Mouse (Mus musculus) CD4-positive helper T cell, adult 2 months (primary cell): Measurements from ENCODE around the gene Ethe1.
A peak's percentile ranks its signal among the peaks of the same experiment; 100 is the strongest.

Experiments used
- DNase-seq: peaks from one replicate; pipeline ENCODE4 v3.0.0-alpha.2; 2012; ENCODE audit warnings: low read depth, missing footprints, low spot score

Gene Ethe1

DNA sequence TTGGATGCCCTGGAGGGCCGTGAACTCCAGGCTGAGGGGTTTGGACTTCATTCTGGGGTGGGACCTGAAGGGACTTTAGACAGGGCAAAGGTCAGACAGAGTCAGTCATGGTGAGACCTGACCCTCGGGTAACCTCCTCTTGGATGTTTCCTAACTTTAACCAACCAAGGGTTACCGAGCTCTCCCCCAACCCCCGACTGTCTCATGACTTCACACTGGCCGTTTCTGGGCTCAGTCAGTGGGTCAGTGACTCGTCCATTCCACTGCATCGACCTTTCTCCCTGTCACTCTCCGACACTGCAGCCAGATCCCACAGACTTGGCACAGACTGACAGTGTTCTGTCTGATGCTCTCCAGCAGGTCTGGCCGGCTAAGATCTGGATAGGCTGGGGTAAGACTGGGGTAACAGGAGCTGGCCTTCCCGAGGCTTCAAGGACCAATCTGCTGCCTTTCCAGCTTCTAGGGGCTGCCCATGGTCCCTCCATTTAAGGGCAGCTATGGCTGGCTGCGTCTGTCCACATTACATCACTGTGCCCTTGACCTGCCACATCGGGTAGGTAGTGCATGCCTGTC, 13.0 kb upstream of the Ethe1 start:
- no peak for DNase-seq

DNA sequence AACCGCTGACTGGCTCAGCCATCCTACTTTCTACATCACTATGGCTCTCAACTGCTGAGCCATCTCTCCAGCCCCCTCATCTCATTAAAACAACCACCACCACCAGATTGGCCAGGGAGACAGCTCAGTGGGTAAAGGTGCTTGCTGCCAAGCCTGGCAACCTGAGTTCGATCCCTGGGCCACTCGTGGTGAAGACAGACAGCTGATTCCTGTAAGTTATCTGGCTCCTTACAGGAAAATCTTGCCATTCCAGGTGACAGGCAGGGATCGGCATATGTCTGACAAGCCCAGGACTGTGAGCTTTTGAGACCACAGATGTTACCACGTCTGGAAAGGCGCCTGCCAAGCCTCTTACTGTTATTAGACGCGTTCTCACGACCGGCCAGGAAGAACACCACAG, 9.5 kb upstream of the Ethe1 start:
- DNase-seq: no peak

DNA sequence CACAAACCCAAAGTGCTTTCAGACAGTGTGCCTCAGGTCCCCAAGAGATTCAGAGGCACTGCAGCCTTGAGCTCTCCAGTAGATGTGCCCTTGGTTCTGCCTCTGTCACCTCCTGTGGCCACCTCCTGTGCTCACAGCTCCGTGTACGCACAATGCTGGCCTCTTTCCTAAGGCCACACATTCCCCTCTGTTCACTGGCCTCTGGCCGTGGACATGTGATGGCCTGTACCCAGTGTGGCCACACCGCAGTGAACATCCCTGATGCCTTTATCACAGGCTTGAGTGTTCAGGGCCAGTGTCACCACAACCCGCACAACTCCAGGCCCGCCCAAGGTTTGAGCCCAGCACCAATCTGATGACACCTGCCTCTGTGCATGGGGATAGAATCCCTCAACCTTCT, 2.5 kb upstream of the Ethe1 start:
- DNase-seq: no peak

DNA sequence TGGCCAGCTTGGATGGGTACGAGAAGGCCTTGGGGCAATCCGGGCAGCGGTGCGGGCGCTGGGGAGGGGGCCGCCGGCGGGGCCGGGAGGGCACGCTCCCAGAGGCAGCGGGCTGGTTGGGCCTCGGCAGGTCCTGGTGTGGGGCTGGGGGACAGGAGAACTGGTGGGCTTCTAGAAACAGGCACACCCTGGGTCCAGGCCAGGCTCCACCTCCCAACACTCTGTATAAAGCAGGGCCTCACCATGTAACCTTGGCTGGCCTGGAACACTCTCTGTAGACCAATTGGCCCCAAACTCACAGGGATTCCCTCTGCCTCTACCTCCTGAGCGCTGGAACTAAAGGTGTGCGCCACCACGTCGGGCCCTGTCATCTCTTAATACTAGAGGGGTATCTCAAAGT, 1.3 kb upstream of the Ethe1 start:
- DNase-seq: no peak

DNA sequence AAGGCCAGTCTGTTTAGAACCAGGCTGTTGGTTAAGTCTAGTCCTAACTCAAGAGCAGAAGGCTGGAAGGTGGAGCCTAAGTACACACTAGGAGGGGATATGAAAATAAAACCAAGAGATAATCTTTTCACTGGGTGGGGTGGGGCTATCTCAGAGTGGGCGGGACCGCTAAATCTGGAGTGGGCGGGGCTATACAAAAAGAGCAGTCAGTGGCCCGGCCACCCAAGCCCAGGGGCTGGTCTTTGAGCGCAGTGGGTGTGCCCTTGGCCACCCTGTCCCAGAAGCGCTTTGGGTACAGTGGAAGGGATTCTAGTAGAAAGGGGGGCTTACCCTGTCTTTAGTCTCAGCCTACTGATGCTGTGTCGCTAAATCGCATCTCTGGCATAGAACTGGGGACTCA, 515 bp upstream of the Ethe1 start:
- DNase-seq: no peak

DNA sequence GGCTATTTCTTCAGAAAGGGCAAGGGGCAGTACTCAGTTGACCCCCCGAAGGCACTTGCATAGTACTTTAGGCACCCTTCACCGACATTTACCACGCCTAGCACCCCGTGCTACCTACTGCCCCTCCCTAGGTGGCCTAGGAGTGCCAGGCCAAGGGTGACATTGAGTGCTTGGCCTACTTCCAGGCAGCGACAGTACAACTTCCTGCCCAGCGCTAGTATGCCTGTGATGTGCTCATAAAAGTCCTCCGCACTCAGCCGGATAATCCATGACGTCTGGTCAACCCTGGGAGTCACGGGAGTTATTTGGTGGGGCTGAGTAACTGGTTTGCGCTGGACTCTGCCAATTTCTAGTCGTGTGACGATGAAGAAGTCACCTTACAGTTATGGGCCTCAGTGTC, 993 bp downstream of the Ethe1 start:
- no peak for DNase-seq

DNA sequence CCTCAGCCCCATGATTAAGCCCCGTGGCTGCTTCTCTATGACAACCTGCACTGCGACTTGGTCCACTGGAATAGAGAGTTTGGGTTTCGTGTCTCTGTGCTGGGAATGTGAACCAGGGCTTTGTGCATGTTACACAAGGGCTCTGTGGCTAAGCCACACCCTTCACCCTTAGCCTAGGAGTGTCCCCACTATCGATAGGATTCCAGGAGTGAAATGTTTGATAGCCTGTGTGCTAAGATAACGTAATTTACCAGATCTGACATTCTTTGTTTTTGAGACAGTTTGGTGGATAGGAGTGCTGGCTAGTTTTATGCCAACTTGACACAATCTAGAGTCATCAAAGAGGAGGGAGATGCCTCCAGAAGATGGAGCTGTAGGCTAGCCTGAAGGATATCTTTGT, 4.4 kb downstream of the Ethe1 start:
- DNase-seq: no peak

DNA sequence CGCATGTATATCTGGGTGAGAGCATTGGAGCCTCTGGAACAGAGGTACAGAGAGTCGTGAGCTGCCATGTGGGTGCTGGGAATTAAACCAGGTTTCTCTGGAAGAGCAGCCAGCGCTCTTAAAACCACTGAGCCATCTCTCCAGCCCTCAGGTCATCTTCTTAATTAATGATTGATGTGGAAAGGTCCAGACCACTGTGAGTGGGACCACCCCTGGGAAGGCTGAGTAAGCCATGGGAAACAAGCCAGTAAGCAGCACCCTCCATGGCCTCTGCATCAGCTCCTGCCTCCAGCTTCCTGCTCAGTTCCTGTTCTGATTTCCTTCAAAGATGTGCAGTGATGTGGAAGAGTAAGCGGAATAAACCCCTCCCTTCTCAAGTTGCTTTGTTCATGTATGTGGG, 4.8 kb downstream of the Ethe1 start:
- DNase-seq: no peak

DNA sequence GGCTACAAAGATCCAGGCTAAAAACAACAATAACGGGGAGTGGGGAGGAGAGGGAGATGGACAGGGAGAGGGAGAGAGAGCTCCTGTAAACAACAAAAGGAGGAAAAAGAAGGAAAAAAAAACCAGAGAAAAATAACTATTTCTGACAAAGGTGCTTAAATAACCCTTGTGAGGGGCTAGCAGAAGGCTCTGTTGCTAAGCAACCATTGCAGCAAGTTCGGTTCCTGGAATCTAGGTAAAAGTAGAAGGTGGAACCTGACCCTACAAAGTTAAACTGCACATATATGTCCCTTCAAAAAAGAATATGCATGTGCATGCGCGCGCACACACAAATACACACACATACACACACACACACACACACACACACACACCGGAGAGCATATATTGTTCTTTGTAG, 5.4 kb downstream of the Ethe1 start:
- DNase-seq: no peak

DNA sequence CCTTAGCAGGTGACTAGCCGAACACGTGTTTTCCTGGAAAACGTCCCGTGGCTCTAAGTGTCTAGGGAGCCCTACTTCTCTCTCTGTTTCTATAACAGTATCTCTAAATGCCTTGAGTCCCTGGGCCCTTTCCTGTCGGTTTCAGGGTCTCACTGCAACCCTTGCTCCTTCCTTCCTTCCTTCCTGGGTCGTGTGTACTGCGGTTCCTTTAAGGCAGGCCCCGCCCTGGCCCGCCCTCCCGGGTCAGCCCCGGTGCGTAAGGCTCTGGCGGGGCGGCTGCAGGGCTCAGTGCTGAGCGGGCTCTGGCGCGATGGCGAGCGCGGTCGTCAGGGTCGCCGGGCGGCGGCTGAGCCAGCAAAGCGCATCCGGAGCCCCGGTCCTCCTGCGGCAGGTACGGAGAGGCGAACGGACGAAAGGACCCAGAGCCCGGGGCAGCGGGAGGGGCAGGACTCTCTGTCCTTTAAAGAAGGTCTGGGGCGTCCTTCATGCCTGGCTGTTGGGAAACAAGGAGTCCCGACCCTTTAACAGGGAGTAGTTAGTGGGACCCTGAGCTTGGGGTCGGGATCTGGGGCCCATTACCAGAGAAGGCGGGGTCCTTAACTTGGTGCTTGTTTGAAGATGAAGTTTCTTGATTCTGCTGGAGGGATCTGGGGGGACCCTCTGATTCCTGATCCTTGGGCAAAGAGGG, 6.4 kb downstream of the Ethe1 start:
- DNase-seq: peak; percentile 82

DNA sequence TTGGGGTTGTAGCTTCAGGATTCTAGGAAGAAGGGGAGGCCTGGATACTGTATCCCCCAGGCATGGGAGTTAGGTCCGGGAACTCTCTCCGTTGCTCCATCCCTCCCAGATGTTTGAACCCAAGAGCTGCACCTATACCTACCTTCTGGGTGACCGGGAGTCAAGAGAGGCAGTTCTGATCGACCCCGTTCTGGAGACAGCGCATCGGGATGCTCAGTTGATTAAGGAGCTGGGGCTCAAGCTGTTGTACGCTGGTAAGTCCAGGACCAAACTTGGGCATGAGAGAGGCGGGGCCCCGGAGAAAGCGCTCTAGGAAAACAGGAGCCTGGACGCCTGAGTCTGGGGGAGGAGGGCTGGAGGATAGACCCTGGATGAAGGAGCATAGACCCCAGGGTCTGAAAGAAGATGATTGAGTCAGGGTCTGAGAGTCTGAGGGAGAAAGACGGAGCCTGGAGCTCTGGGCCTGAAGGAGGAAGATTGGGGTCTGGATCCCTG, 7.0 kb downstream of the Ethe1 start:
- DNase-seq: no peak

DNA sequence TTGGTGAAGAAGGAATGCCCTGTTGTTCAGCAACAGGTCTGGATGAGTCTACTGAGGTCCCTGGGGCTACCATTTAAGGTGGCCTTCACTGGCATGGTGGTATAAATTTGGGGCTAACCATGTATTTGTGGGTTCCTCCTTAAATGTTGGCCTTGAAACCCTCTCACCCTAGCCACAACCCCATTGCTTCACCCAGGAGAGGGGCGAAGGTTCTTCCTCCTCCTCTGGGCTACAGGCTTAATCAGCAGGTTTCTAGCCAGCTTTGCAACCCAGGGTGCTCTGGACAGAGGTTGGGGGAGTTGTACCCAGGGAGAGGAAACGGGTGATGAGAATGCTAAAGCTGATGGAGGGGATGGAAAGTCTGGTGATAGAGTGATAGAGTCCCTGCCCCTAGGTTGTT, 8.1 kb downstream of the Ethe1 start:
- no peak for DNase-seq

DNA sequence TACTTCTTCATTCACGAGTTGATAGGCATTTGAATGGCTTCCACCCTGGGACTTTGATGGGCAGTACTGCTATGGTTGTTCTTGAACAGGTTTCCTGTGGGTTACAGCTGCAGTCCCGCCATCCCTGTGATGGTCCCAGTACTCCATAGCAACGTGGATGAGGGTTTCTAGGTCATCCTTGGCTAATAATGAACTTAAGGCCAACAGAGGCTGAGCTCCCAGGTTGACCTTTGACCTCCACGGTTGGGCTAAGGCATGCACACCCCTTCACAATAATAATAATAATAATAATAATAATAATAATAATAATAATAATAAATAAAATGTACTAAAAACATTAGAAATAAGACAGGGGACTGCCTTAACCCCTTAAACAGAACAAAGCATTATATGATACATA, 10.8 kb downstream of the Ethe1 start:
- DNase-seq: no peak

DNA sequence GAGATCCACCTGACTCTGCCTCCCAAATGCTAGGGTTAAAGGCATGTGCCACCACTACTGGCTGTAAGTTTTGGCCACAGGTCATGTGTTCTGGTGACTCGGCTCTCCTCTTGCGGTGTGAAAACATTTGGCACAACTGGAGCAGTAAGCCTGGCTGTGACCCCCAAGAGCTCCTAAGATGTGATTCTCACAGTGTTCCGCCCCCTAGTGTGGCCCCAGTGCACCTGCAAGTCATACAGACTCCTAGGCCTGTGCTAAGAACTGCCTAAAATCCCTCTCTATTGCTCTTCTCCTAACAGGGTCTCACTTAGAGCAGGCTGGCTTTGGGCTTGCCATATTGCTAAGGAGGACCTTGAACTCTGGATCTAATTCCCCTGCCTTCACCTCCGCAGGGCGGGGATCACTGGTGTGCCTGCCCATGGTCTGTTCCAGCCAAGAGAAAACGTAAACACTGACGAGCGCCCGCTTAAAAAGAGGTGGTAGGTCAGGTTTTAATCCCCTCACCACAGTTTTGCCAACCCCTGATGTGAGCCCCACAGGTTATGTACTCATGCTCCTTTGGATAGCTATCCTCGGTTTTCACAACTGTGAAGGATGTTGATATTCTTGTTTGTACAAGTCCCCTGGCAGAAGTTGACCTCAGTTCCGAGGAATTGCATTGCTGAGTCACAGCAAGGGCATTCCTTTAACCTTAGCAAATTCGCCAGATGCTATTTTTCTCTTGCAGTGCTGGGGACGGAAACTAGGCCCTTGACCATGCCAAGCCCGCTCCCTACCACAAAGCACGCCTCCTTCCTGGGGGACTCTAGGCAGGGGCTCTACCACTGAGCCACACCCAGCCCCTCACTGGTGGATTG, 12.1 kb downstream of the Ethe1 start:
- no peak for DNase-seq

DNA sequence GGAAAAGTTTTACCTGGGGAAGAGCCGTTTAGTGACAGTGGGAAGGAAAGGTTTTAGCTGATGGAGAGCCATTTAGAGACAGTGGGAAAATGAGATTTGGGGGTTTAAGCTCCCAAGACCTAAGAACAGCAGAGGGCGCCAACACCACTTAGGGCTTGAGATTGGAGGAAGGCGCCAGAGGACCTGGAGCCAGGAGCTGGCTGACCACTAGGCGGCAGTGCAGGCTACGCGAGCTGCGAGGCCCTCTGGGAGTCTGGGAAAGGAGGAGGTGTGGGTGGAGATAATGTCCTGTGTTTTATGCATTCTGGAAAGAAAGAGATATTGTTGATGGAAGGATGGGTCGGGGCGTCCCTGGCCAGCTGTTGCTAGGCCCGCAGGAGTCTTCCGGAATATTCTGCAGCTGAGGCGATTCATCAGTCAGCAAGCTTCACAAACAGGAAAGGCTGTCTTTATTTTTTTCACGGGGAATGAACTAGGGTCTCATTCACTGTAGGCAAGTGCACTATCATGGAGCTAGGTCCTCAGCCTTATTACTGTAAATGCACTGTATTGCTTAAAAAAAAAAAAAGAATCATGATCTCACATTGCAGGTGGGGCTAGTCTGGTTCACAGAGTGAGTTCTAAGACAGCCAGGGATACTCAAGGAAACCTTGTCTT, 13.7 kb downstream of the Ethe1 start:
- DNase-seq: peak; percentile 90

DNA sequence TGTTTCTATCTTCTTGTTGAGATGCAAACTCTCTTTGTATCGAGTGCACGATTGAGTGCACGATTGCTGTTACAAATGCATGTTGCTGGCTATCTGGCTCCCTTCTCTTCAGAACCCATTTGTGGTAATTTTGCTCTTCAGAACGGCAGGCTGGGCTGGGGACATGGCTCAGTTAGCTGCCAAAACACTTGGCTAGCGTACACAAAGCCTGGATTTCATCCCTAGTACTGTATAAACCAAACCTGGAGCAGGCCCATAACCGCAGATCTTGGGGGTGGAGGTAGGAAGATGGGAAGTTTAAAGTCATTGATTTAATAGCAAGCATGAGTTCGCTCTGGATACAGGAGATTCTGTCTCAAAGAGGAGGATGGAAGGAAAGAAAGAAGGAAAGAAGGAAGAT, 18.2 kb downstream of the Ethe1 start:
- no peak for DNase-seq

DNA sequence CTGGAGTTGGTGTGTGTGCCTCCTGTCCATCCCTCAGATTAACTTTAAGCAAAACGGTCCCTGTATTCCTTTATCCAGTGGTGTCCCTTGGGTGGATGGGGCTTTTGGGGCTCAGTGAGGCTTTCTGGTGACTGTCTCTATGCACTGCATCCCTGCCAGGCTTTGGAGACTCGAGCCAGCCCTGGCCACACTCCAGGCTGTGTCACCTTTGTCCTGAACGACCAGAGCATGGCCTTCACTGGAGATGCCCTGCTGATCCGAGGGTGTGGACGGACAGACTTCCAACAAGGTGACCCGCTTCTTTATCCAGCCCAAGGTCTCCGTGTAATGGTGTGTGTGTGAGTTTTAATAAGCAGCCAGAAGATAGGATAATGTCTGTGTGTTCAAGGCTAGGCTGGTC, 18.7 kb downstream of the Ethe1 start:
- DNase-seq: no peak

DNA sequence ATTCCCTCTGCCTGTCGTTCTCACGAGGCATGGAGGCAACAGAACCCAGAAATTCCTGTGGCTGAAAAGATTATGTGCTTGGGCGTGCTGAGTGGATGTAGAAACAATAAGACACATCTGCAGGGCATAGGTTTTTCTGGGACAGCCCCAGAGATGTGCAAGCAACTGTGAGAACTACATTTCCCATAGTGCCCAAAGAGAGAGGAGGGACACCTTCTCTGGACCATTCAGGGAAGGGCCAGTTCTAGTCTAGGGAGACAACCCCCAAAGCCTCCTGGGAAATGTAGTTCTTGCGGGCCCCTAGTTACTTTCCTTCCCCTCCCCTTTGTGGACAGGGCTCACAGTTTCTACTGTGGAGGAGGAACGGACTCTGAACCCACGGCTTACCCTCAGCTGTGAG, 20.7 kb downstream of the Ethe1 start:
- DNase-seq: peak; percentile 85

DNA sequence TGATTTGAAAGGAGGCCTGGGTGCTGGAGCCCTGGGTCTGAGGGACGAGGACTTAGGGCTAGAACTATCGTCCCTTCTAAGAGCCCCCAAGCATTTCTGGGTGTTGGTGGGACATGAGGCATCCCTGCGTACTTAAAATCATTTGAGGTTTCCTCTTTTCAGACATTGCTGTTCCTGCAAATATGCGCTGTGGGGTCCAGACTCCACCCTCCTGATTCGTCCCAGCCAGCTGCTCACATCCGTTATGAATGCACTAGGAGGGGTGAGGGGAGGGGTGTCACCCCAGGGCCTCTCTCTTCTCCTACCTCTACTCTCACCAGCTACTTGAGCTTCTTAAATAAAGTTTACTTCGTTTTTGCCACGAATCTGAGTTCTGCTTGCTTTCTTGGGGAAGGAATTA, 21.2 kb downstream of the Ethe1 start:
- DNase-seq: peak; percentile 41

DNA sequence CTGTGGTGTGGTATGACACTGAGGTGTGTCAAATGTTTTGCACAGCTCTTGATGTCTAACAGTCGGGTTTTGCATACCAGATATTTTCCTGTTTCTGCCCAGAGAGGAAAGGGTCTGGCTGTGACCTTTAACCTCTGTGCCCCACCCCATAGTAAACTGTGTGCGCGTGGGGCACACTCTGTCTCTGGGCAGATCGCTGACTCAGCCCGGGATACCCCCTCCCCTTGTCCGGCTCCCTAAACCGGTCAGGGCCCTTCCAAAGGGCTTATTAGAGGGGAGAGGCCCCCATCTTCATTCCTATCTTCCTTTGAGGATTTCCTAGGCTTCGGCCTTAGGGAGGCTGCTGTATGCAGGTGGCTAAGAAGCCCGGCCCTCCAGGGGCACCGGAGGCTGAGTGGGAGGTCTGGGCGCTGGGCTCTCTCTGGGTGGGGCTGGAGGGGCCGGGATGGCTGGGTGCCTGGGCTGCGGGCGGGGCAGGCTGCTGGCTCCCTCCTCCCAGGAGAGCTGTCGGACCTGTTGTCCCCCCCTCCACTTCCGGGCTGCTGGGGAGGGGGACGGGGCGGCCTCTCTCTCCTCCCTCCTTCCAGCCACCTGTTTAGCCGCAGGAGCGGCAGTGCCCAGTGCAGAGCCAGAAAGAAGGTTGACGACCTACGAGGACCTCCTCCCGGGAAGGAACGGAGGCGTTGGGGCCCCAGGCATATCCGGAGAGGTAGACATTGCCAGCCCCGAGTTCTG, 23.0 kb downstream of the Ethe1 start, which contains the start of gene Phldb3:
Gene Phldb3 (plus strand): TSS at position 620 of the 735 bp plus-strand sequence.
- peak; percentile 71 for DNase-seq

DNA sequence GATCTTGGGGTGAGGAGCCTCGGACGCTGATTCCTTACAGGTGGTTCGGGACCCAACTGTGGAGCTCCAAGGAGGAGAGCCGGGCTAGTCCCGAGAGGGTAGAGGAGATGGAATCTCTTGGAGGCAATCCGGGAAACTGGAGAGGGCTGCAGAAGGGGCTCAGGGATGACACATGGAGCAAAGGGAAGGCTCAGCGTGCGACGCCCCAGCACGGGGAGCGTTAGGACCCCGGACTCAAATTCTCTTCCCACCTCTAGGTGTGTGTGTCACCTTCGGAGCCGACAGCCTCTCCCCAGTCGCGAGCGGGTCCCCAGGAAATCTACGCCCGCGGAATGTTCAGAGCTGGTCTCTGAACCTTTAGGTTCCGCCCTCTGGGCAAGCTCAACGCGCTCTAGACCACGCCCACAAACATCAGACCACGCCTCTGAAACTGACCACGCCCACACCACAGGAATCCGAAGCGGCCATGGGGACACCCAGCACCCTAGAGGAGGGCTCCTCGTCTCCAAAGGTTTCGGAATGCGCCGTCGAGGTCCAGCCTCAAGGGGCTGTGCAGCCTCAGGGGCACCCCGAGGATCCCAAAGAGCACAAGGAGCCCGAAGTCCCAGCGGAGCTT, 23.6 kb downstream of the Ethe1 start:
- peak; percentile 92 for DNase-seq
